Mouse (Mus musculus): ENCODE results near the gene Hist2h2aa2. TPM values are rescaled to one million over a fixed set of nuclear protein-coding genes. Genes with fewer than 3 reads are reported as not detected.
A peak's percentile ranks its signal among the peaks of the same experiment; 100 is the strongest.

Gene Hist2h2aa2
- total and polyA plus RNA-seq, 3 experiments = 18.4 to 11,232 TPM; not detected in 1

GRCm38 (mm10) chr3:96255926-96256593 lies 16.0 kb upstream of the Hist2h2aa2 start:
- peak overlapping the region; percentile 11 to 44; a peak in 3 of 4 replicates for H3K4me3 ChIP-seq (ENCODE audit: control insufficient read depth in 1 of 2, insufficient read depth in 1 of 2, low read depth in 2 of 2, low read length in 2 of 2)
- peak overlapping the region; percentile 58 for H3K27ac ChIP-seq (ENCODE audit: control insufficient read depth, low read depth, low read length)
- H3K4me1 ChIP-seq (ENCODE audit: control insufficient read depth in 1 of 2, insufficient read depth in 2 of 2, low read length in 2 of 2) = peaks cover 28 to 57% of the 10 kb centered on the region in 2 experiments
- peak overlapping the region; percentile 54 for H3K9ac ChIP-seq (ENCODE audit: control insufficient read depth, low read depth, low read length, poor library complexity, severe bottlenecking)
- peaks cover 0 to 50% of the 10 kb centered on the region in 2 experiments; a peak in 2 of 4 replicates for H3K36me3 ChIP-seq (ENCODE audit: control insufficient read depth in 1 of 2, insufficient read depth in 2 of 2, low read length in 2 of 2)
- DNase-seq (ENCODE audit: low read depth, low spot score) = peak; percentile 66
- no peaks in the 10 kb centered on the region for H3K27me3 ChIP-seq (ENCODE audit: control insufficient read depth in 1 of 2, insufficient read depth in 2 of 2, low read length in 2 of 2)
- no peaks in the 10 kb centered on the region for H3K9me3 ChIP-seq (replicated peaks; ENCODE audit: insufficient read depth, low read length)
- TF ChIP-seq UBTF (IDR thresholded peaks at IDR 0.05; ENCODE audit: borderline replicate concordance, insufficient read depth, low read depth, low read length) (no peak), SMC3 (IDR thresholded peaks at IDR 0.05; ENCODE audit: low read depth, low read length) (no peak), MEF2A (IDR thresholded peaks at IDR 0.05; ENCODE audit: extremely low read depth, insufficient replicate concordance, low read depth, low read length, poor library complexity, severe bottlenecking) (no peak), CHD2 (IDR thresholded peaks at IDR 0.05; ENCODE audit: low read length) (no peak), POLR2AphosphoS5 (IDR thresholded peaks at IDR 0.05; ENCODE audit: borderline replicate concordance, low read depth, low read length) (no peak), ETS1 (IDR thresholded peaks at IDR 0.05; ENCODE audit: low read depth, low read length) (no peak), HCFC1 (IDR thresholded peaks at IDR 0.05; ENCODE audit: low read depth, low read length) (no peak), CHD1 (IDR thresholded peaks at IDR 0.05; ENCODE audit: low read depth, low read length) (no peak), EP300 (IDR thresholded peaks at IDR 0.05; ENCODE audit: low read depth in 1 of 2, low read length in 2 of 2) (no peak), TCF12 (IDR thresholded peaks at IDR 0.05; ENCODE audit: low read depth, low read length) (no peak), JUND (IDR thresholded peaks at IDR 0.05; ENCODE audit: low read depth, low read length) (no peak), MXI1 (IDR thresholded peaks at IDR 0.05; ENCODE audit: low read depth, low read length) (no peak), ZKSCAN1 (IDR thresholded peaks at IDR 0.05; ENCODE audit: low read depth, low read length) (no peak), POLR2A (IDR thresholded peaks at IDR 0.05; ENCODE audit: control insufficient read depth in 1 of 2, insufficient read depth in 1 of 2, low read depth in 1 of 2, low read length in 2 of 2, poor library complexity in 1 of 2) (no peak), CTCF (IDR thresholded peaks at IDR 0.05 in 2 of 3, conservative IDR thresholded peaks at IDR 0.05 in 1 of 3; ENCODE audit: control insufficient read depth in 1 of 3, insufficient read depth in 1 of 3, low read depth in 2 of 3, low read length in 3 of 3, poor library complexity in 1 of 3, severe bottlenecking in 1 of 3) (no peak), RCOR1 (IDR thresholded peaks at IDR 0.05; ENCODE audit: low read depth, low read length) (no peak)
- no peaks in the 10 kb centered on the region for H3K79me2 ChIP-seq (ENCODE audit: control insufficient read depth, insufficient read depth, low read length, poor library complexity)

- Histone ChIP-seq H3K79me2 (ENCODE audit: control insufficient read depth, insufficient read depth, low read length, poor library complexity) (no peaks in the 10 kb centered on the region), H3K9me3 (replicated peaks; ENCODE audit: insufficient read depth, low read length) (no peaks in the 10 kb centered on the region), H3K4me1 (ENCODE audit: control insufficient read depth in 1 of 2, insufficient read depth in 2 of 2, low read length in 2 of 2) (peaks cover 28 to 56% of the 10 kb centered on the region in 2 experiments), H3K36me3 (ENCODE audit: control insufficient read depth in 1 of 2, insufficient read depth in 2 of 2, low read length in 2 of 2) (peaks cover 0 to 54% of the 10 kb centered on the region in 2 experiments; a peak in 2 of 4 replicates), H3K27ac (ENCODE audit: control insufficient read depth, low read depth, low read length) (peak overlapping the region; percentile 65), H3K9ac (ENCODE audit: control insufficient read depth, low read depth, low read length, poor library complexity, severe bottlenecking) (peak overlapping the region; percentile 57), H3K4me3 (ENCODE audit: control insufficient read depth in 1 of 2, insufficient read depth in 1 of 2, low read depth in 2 of 2, low read length in 2 of 2) (peak overlapping the region; percentile 24 to 38), H3K27me3 (ENCODE audit: control insufficient read depth in 1 of 2, insufficient read depth in 2 of 2, low read length in 2 of 2) (no peaks in the 10 kb centered on the region)
- peak; percentile 97 for DNase-seq (ENCODE audit: low read depth, low spot score)
- peak; percentile 95 for TF ChIP-seq TAL1 (IDR thresholded peaks at IDR 0.05; ENCODE audit: low read length)
- TF ChIP-seq SMC3 (IDR thresholded peaks at IDR 0.05; ENCODE audit: low read depth, low read length) = no peak
Observed at GRCm38 (mm10) chr3:96254683-96255355, 14.7 kb upstream of the Hist2h2aa2 start.

Data from MEL (cell line).